Mouse (Mus musculus) kidney, postnatal 0 days (tissue): ENCODE measurements at regions not wholly inside any gene's neighbourhood (a gene's known extent, or its start where the extent isn't known, plus 50 kb on each side); places are given as distances from the start of the nearest gene placed in this dataset.

Experiments used
- ATAC-seq: fragments of 200-750 bp; cut with Nextera tagmentation; replicated peaks from 2 replicates; pipeline ENCODE4 v1.8.0; 2017; ENCODE audit warnings: low read depth, moderate number of reproducible peaks, moderate TSS enrichment, moderate library complexity; ENCODE audit not compliant: low FRiP score
- DNase-seq: peaks from one replicate; pipeline ENCODE4 v3.0.0-alpha.2; 2016; ENCODE audit warnings: low spot score
- H3K27ac ChIP-seq: fragments of 300-500 bp; sonication (generic); 2 replicates; pipeline ENCODE4 v1.5.1; 2014; ENCODE audit warnings: mild to moderate bottlenecking
- H3K27me3 ChIP-seq: fragments of 300-500 bp; sonication (generic); 2 replicates; pipeline ENCODE4 v1.6.1; 2014; ENCODE audit warnings: low read length, mixed read lengths; ENCODE audit not compliant: insufficient read depth
- H3K36me3 ChIP-seq: fragments of 300-500 bp; sonication (generic); 2 replicates; pipeline ENCODE4 v1.6.1; 2014; ENCODE audit warnings: low read length, mixed read lengths; ENCODE audit not compliant: insufficient read depth
- H3K4me1 ChIP-seq: fragments of 300-500 bp; sonication (generic); replicated peaks from 2 replicates; pipeline ENCODE4 v1.6.1; 2014; ENCODE audit warnings: antibody characterized with exemption, low read length, mixed read lengths; ENCODE audit not compliant: insufficient read depth
- H3K4me2 ChIP-seq: fragments of 300-500 bp; sonication (generic); 2 replicates; pipeline ENCODE4 v1.6.1; 2014; ENCODE audit warnings: mild to moderate bottlenecking, low read length, moderate library complexity, mixed read lengths
- H3K4me3 ChIP-seq: fragments of 300-500 bp; sonication (generic); replicated peaks from 2 replicates; pipeline ENCODE4 v1.5.1; 2014; ENCODE audit warnings: low read depth, low read length
- H3K9ac ChIP-seq: fragments of 300-500 bp; sonication (generic); 2 replicates; pipeline ENCODE4 v1.6.1; 2014; ENCODE audit warnings: low read depth, low read length
- H3K9me3 ChIP-seq: fragments of 300-500 bp; sonication (generic); replicated peaks from 2 replicates; pipeline ENCODE4 v1.6.1; 2016; ENCODE audit warnings: low read length, inconsistent platforms, mixed read lengths
- CTCF ChIP-seq: IDR thresholded peaks from 2 replicates; pipeline ENCODE4 v1.5.1; 2016; ENCODE audit warnings: antibody characterized with exemption, low read depth, mild to moderate bottlenecking, moderate library complexity
- WGBS: fragments of 180-500 bp; shearing (Covaris S2); extraction: QIAGEN DNeasy Blood & Tissue Kit; methylation state at CpG from one replicate; pipeline ENCODE4 v1.1.7; 2014; 5-methylcytosine and 5-hydroxymethylcytosine counted together

- no peaks in the 10 kb centered on the region; the same call in 1 of the 2 replicates for H3K4me1 ChIP-seq
- H3K36me3 ChIP-seq, result no peaks in the 10 kb centered on the region
- DNase-seq, result peak; percentile 75
- WGBS, result 22% methylated on average over 4 of the region's 4 CpGs
- no peak for TF ChIP-seq CTCF
- no peaks in the 10 kb centered on the region for H3K9me3 ChIP-seq
- no peak overlapping the region for H3K27ac ChIP-seq
- no peak overlapping the region for H3K9ac ChIP-seq
- H3K27me3 ChIP-seq, result no peaks in the 10 kb centered on the region
- no peak for ATAC-seq
- H3K4me3 ChIP-seq, result no peak overlapping the region
- H3K4me2 ChIP-seq, result no peak overlapping the region
Observed at GRCm38 (mm10) chr11:79881812-79882211, 80.4 kb downstream of the Utp6 start.

- Histone ChIP-seq H3K27me3 (no peaks in the 10 kb centered on the region), H3K9ac (no peak overlapping the region), H3K4me2 (no peak overlapping the region), H3K36me3 (no peaks in the 10 kb centered on the region), H3K4me1 (no peaks in the 10 kb centered on the region; the same call in 1 of the 2 replicates), H3K27ac (peak overlapping the region; percentile 64), H3K9me3 (no peaks in the 10 kb centered on the region), H3K4me3 (no peak overlapping the region)
- TF ChIP-seq CTCF, result no peak
- DNase-seq (peak; percentile 80), ATAC-seq (no peak)
- WGBS, result 64% methylated on average over 7 of the region's 7 CpGs
Observed at GRCm38 (mm10) chr11:79878091-79878490, 84.1 kb downstream of the Utp6 start.

GRCm38 (mm10) chr11:79877184-79877745, 84.9 kb downstream of the Utp6 start:
- no peak overlapping the region for H3K4me3 ChIP-seq
- DNase-seq (peak; percentile 86), ATAC-seq (no peak)
- peak overlapping the region; percentile 64 for H3K27ac ChIP-seq
- H3K4me2 ChIP-seq, result no peak overlapping the region
- no peaks in the 10 kb centered on the region for H3K36me3 ChIP-seq
- H3K27me3 ChIP-seq, result no peaks in the 10 kb centered on the region
- 12% methylated on average over 3 of the region's 3 CpGs for WGBS
- no peak overlapping the region for H3K9ac ChIP-seq
- no peaks in the 10 kb centered on the region for H3K9me3 ChIP-seq
- no peak for TF ChIP-seq CTCF
- no peaks in the 10 kb centered on the region; the same call in 1 of the 2 replicates for H3K4me1 ChIP-seq

GRCm38 (mm10) chr11:79871783-79872628, 90.2 kb downstream of the Utp6 start:
- TF ChIP-seq CTCF, result no peak
- no peak overlapping the region for H3K27ac ChIP-seq
- no peaks in the 10 kb centered on the region for H3K27me3 ChIP-seq
- H3K4me3 ChIP-seq, result no peak overlapping the region
- no peak overlapping the region for H3K4me2 ChIP-seq
- DNase-seq (no peak), ATAC-seq (no peak)
- H3K9me3 ChIP-seq, result no peaks in the 10 kb centered on the region
- H3K4me1 ChIP-seq, result peaks cover 12% of the 10 kb centered on the region
- H3K36me3 ChIP-seq, result no peaks in the 10 kb centered on the region
- WGBS, result 90% methylated on average over 10 of the region's 10 CpGs
- no peak overlapping the region for H3K9ac ChIP-seq

GRCm38 (mm10) chr11:79870189-79870588, 92.0 kb downstream of the Utp6 start:
- H3K27ac ChIP-seq, result 0 out of 2 replicates have a peak overlapping the region, but pooled peaks have one; percentile 43
- H3K4me3 ChIP-seq, result no peak overlapping the region
- H3K9ac ChIP-seq, result no peak overlapping the region
- H3K4me2 ChIP-seq, result no peak overlapping the region
- 14% methylated on average over 5 of the region's 5 CpGs for WGBS
- no peaks in the 10 kb centered on the region for H3K9me3 ChIP-seq
- H3K36me3 ChIP-seq, result no peaks in the 10 kb centered on the region
- TF ChIP-seq CTCF, result no peak
- H3K27me3 ChIP-seq, result no peaks in the 10 kb centered on the region
- peaks cover 12% of the 10 kb centered on the region for H3K4me1 ChIP-seq
- DNase-seq, result peak; percentile 86
- no peak for ATAC-seq

GRCm38 (mm10) chr11:79869009-79869408, 93.2 kb downstream of the Utp6 start:
- Histone ChIP-seq H3K9ac (no peak overlapping the region), H3K4me3 (no peak overlapping the region), H3K4me2 (no peak overlapping the region), H3K9me3 (no peaks in the 10 kb centered on the region), H3K36me3 (no peaks in the 10 kb centered on the region), H3K4me1 (peaks cover 12% of the 10 kb centered on the region), H3K27ac (no peak overlapping the region), H3K27me3 (no peaks in the 10 kb centered on the region)
- TF ChIP-seq CTCF, result no peak
- ATAC-seq (no peak), DNase-seq (no peak)
- WGBS, result 43% methylated on average over 5 of the region's 5 CpGs
